Comparison of ENCODE assay signal across 17 mouse cellular contexts in the genomic region with DNA sequence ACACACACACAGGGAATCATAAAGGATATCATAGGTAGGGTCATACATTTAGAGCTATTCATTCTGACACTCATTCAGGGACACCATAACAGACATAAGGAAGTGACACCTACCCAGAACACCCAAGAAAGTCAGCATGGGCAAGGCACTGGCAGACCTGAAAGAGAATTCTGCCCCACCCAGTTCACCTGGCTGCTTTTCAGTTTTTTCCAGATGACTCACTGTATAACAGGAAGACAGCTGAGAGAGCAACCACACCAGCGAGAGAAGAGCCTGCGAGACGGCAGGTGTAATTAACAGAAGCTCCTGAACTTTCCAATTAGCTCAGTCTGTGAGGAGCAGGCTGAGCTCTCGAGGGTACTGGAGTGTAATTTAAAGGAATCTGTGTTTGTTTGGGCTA. TPM values are rescaled to one million over a fixed set of nuclear protein-coding genes. Genes with fewer than 3 reads are reported as not detected.
"Had no signal": no experiment of that assay in that cellular context is flagged by ENCODE, and none has a peak within 500 bp of the region (broad histone marks: within the 10 kb centered on the region; RNA-seq: fewer than 3 reads in every experiment).

No protein-coding gene starts in this region.

- H3K36me3 ChIP-seq: neural tube, embryonic 13.5 days; neural tube, embryonic 15.5 days; stomach, embryonic 15.5 days had no signal

- H3K27me3 ChIP-seq: neural tube, embryonic 13.5 days; neural tube, embryonic 15.5 days; stomach, embryonic 15.5 days had no signal

- H3K4me1 ChIP-seq: neural tube, embryonic 13.5 days; neural tube, embryonic 15.5 days; stomach, embryonic 15.5 days had no signal

- H3K4me2 ChIP-seq: neural tube, embryonic 13.5 days; neural tube, embryonic 15.5 days; stomach, embryonic 15.5 days had no signal

- H3K4me3 ChIP-seq: neural tube, embryonic 13.5 days; neural tube, embryonic 15.5 days; stomach, embryonic 15.5 days had no signal

- H3K9ac ChIP-seq: neural tube, embryonic 13.5 days; neural tube, embryonic 15.5 days; stomach, embryonic 15.5 days had no signal

- H3K9me3 ChIP-seq: stomach, embryonic 15.5 days had no signal

- H3K27ac ChIP-seq: neural tube, embryonic 13.5 days; neural tube, embryonic 15.5 days; stomach, embryonic 15.5 days had no signal

- DNase-seq: retina, postnatal 1 day; right cerebral cortex, adult 18-20 months; right cerebral cortex, postnatal 14 days; right cerebral cortex, postnatal 25 days; right cerebral cortex, postnatal 4 days; spleen, adult 18-20 months; thymus, adult 18-20 months; thymus, adult 2 months; thymus, postnatal 14 days; thymus, postnatal 25 days; thymus, postnatal 36 days; thymus, postnatal 4 days had no signal

RNA-seq across cellular contexts. Expression of gene Stk32c, which starts 44.0 kb away (rescaled TPM):
- total RNA-seq: neutrophil, adult 5-6 weeks had no signal
- polyA plus RNA-seq: thymus, postnatal 0 days had no signal
